Mouse (Mus musculus) small intestine, adult 2 months (tissue): ENCODE data around the gene Keg1. TPM values are rescaled to one million over a fixed set of nuclear protein-coding genes. Genes with fewer than 3 reads are reported as not detected.
"Not testable (repeated sequence)": the region's sequence is repeated elsewhere in the genome, so short reads cannot be mapped to it uniquely, and the experiment has no call there.

Experiments used
- H3K27ac ChIP-seq: fragments of 200-500 bp; 2 replicates; pipeline ENCODE4 v1.5.1; 2012; ENCODE audit warnings: low read depth, low read length, control low read depth, inconsistent platforms; ENCODE audit not compliant: insufficient read depth
- H3K27me3 ChIP-seq: fragments of 200-500 bp; 2 replicates; pipeline ENCODE4 v1.6.1; 2012; ENCODE audit warnings: mild to moderate bottlenecking, moderate library complexity, low read length, inconsistent platforms; ENCODE audit not compliant: control insufficient read depth, insufficient read depth
- H3K36me3 ChIP-seq: fragments of 200-500 bp; 2 replicates; pipeline ENCODE4 v1.6.1; 2012; ENCODE audit warnings: mild to moderate bottlenecking, low read length, control low read depth, inconsistent platforms; ENCODE audit not compliant: control insufficient read depth, insufficient read depth
- H3K4me1 ChIP-seq: fragments of 200-500 bp; 2 replicates; pipeline ENCODE4 v1.6.1; 2012; ENCODE audit warnings: low read length, inconsistent platforms, mixed read lengths; ENCODE audit not compliant: control insufficient read depth, insufficient read depth, insufficient read length
- H3K4me3 ChIP-seq: fragments of 200-500 bp; 2 replicates; pipeline ENCODE4 v1.5.1; 2012; ENCODE audit warnings: low read depth, mild to moderate bottlenecking, control low read depth, inconsistent platforms, low read length, moderate library complexity
- CTCF ChIP-seq: fragments of 200-500 bp; IDR thresholded peaks from 2 replicates; pipeline ENCODE4 v1.5.1; 2012; ENCODE audit warnings: low read depth, mild to moderate bottlenecking, control low read depth, inconsistent platforms, low read length, moderate library complexity, mixed read lengths; ENCODE audit not compliant: insufficient replicate concordance, insufficient read length; ENCODE audit errors: extremely low read depth
- POLR2A ChIP-seq: fragments of 200-500 bp; IDR thresholded peaks from 2 replicates; pipeline ENCODE4 v1.6.1; 2012; ENCODE audit warnings: low read depth, mild to moderate bottlenecking, control low read depth, inconsistent platforms, low read length, moderate library complexity
- WGBS: fragments of 180-500 bp; shearing (Covaris S2); methylation state at CpG from one replicate; pipeline ENCODE4 v1.1.7; 2018; 5-methylcytosine and 5-hydroxymethylcytosine counted together
- polyA plus RNA-seq: library from polyadenylated mRNA; depleted of rRNA; stranded (reverse); fragments of >200 nt; gene quantifications from 2 replicates; pipeline ENCODE4 v1.2.3, GENCODE M21; 2012

Gene Keg1
- polyA plus RNA-seq, 1 experiment = not detected

DNA sequence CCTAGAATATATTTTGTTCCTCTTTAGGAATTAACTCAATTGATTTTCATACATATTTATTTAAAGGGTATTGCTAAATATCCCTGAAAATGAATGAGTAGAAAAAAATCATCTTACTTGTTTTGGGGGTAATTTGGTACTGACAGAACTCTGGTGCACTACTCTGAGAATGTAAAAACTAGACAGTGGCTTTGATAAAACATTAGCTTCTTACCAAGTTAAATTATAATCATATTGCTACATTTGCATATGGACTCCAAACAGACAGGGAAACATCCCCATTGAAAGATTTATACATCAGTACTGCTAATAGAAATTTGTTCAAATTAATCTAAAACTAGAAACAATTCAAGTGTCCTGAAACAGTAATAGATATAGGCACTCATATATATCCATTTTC is 10.4 kb upstream of the Keg1 start:
- no peaks in the 10 kb centered on the region for H3K27me3 ChIP-seq

GRCm38 (mm10) chr19:12696221-12696620 is 635 bp downstream of the Keg1 start:
- Histone ChIP-seq H3K27me3 (no peaks in the 10 kb centered on the region), H3K36me3 (no peaks in the 10 kb centered on the region), H3K4me1 (no peaks in the 10 kb centered on the region), H3K27ac (no peak overlapping the region), H3K4me3 (no peak overlapping the region)
- TF ChIP-seq CTCF (no peak), POLR2A (no peak)

More for the DNA sequence above, 10.4 kb upstream of the Keg1 start:
- no peak overlapping the region for H3K27ac ChIP-seq
- H3K36me3 ChIP-seq = no peaks in the 10 kb centered on the region
- TF ChIP-seq CTCF (no peak), POLR2A (no peak)
- H3K4me3 ChIP-seq = no peak overlapping the region
- H3K4me1 ChIP-seq = 0 out of 2 replicates have a peak, but pooled peaks cover 3% of the 10 kb centered on the region

- H3K27me3 ChIP-seq = no peaks in the 10 kb centered on the region
- H3K4me3 ChIP-seq = no peak overlapping the region
- 72% methylated on average over 2 of the region's 2 CpGs for WGBS
- H3K36me3 ChIP-seq = no peaks in the 10 kb centered on the region
- TF ChIP-seq POLR2A (no peak), CTCF (no peak)
- no peaks in the 10 kb centered on the region for H3K4me1 ChIP-seq
- no peak overlapping the region for H3K27ac ChIP-seq
These were observed 12.9 kb downstream of the Keg1 start for GRCm38 (mm10) chr19:12708458-12708857.

GRCm38 (mm10) chr19:12708986-12709385 is 13.4 kb downstream of the Keg1 start:
- Histone ChIP-seq H3K36me3 (no peaks in the 10 kb centered on the region), H3K27me3 (no peaks in the 10 kb centered on the region), H3K27ac (no peak overlapping the region), H3K4me3 (no peak overlapping the region), H3K4me1 (no peaks in the 10 kb centered on the region)
- TF ChIP-seq POLR2A = no peak

DNA sequence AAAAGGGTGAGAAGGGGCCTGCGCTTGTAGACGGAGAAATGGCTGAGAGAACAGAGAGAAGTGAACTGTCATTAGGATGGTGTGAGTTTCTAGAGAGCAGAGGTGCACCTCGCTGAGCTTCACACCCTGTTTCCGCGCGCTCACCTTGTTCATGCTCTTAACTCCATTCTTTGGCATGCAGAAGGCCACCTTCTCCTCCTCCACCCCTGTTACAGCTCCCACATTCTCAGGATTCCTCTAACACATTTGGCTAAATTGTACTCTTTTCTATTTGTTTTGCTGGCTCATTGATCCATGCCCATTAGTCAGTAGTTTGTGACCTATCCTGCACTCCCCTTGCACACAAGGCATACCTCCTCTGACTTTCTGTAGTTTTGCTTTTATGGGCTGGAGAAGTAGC is 23.6 kb downstream of the Keg1 start:
- no peaks in the 10 kb centered on the region for H3K4me1 ChIP-seq
- H3K4me3 ChIP-seq = no peak overlapping the region
- H3K27ac ChIP-seq = no peak overlapping the region
- H3K27me3 ChIP-seq = no peaks in the 10 kb centered on the region
- WGBS = 79% methylated on average over 6 of the region's 6 CpGs
- TF ChIP-seq POLR2A (no peak), CTCF (no peak)
- no peaks in the 10 kb centered on the region for H3K36me3 ChIP-seq

GRCm38 (mm10) chr19:12720463-12720862 is 24.9 kb downstream of the Keg1 start:
- no peaks in the 10 kb centered on the region for H3K4me1 ChIP-seq
- TF ChIP-seq POLR2A (no peak), CTCF (no peak)
- H3K4me3 ChIP-seq = no peak overlapping the region
- WGBS = 44% methylated on average over 2 of the region's 2 CpGs
- no peaks in the 10 kb centered on the region for H3K27me3 ChIP-seq
- no peaks in the 10 kb centered on the region for H3K36me3 ChIP-seq
- no peak overlapping the region for H3K27ac ChIP-seq

DNA sequence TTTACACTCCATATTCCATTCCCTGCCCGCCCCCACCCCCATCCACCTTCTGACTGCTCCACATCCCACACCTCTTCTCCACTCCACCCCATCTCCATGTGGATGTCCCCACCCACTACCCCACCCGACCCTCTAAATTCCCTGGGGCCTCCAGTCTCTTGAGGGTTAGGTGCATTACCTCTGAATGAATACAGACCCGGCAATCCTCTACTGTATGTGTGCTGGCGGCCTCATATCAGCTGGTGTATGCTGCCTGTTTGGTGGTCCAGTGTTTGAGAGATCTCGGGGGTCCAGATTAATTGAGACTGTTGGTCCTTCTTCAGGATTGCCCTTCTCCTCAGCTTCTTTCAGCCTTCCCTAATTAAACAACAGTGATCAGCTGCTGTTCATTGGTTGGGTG is 25.3 kb downstream of the Keg1 start:
- H3K27ac ChIP-seq, H3K4me1 ChIP-seq, H3K4me3 ChIP-seq, H3K27me3 ChIP-seq, H3K36me3 ChIP-seq: not testable (repeated sequence)
- 84% methylated on average over 5 of the region's 5 CpGs for WGBS

GRCm38 (mm10) chr19:12721596-12721995 is 26.0 kb downstream of the Keg1 start:
- 89% methylated on average over 7 of the region's 7 CpGs for WGBS
- H3K36me3 ChIP-seq, H3K27ac ChIP-seq, H3K4me1 ChIP-seq, H3K4me3 ChIP-seq, H3K27me3 ChIP-seq: not testable (repeated sequence)
